Mouse (Mus musculus) cerebellum, adult 2 months (tissue): ENCODE data around the gene Rhbdf2.

Source experiments
- CTCF ChIP-seq: fragments of 200-500 bp; IDR thresholded peaks from 2 replicates; pipeline ENCODE4 v1.5.1; 2011; ENCODE audit warnings: low read depth, mild to moderate bottlenecking, control low read depth, low read length, moderate library complexity, borderline replicate concordance; ENCODE audit not compliant: insufficient read depth
- POLR2A ChIP-seq: fragments of 200-500 bp; IDR thresholded peaks from 2 replicates; pipeline ENCODE4 v1.6.1; 2011; ENCODE audit warnings: low read length, control low read depth, borderline replicate concordance; ENCODE audit not compliant: insufficient read depth

DNA sequence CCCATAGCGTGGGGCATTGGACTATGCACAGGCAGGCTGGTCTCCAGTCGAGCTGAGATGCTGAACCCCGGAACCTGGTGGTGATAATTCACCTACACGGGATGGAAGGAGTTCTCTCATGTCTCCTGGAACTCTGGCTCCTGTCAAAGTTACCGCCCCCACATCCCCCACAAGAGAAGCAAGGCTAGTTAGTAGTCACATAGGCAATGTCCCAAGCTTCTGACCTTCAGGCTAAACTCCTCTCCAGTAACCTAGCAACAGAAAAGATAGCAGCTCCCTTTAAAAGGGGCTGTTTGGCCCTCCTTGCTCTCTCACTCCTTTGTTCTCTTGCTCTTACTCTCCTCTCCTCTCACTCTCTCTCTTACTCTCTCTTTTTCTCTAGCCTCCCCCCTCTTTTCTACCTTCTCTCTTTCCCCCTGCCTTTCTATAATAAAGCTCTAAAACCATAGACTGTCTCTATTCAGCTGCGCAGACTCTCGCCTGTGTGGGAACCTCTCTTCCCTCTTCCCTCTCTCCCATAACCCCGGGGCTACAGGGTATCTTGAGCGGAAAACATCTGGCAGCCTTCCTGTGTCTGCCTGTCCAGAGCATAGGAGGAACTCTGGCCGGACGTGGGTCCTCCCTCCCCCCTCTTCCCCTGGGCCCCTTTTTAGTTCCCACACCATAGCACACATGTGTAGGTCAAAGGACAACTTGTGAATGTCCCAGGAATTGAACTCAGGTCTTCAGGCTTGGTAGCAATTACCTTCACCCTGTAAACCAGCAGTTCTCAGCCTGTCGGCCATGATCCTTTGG is 3.5 kb upstream of the Rhbdf2 start:
- TF ChIP-seq CTCF (no peak), POLR2A (no peak)
